Mouse (Mus musculus): ENCODE data around the gene Atxn7l2. TPM values are rescaled to one million over a fixed set of nuclear protein-coding genes. Genes with fewer than 3 reads are reported as not detected.
"Not testable (repeated sequence)": the region's sequence is repeated elsewhere in the genome, so short reads cannot be mapped to it uniquely, and the experiment has no call there.

Gene Atxn7l2
- polyA plus RNA-seq, 1 experiment from 2014 or later: 4.3 TPM

GRCm38 (mm10) chr3:108241243-108241839, 30.6 kb upstream of the Atxn7l2 start:
- H3K9me3 ChIP-seq (ENCODE audit: control insufficient read depth, low read length): no peaks in the 10 kb centered on the region
- 94% methylated on average over 3 of the region's 3 CpGs for WGBS
- H3K36me3 ChIP-seq (ENCODE audit: control insufficient read depth, insufficient read depth, low read length): no peaks in the 10 kb centered on the region
- TF ChIP-seq EP300 (optimal IDR thresholded peaks at IDR 0.05): no peak
- no peak for TF ChIP-seq CTCF (IDR thresholded peaks at IDR 0.05; ENCODE audit: low read depth)
- no peaks in the 10 kb centered on the region for H3K4me1 ChIP-seq (replicated peaks; ENCODE audit: control insufficient read depth, insufficient read depth)
- no peak overlapping the region for H3K27ac ChIP-seq (replicated peaks)
- no peak overlapping the region for H3K4me2 ChIP-seq (replicated peaks; ENCODE audit: low read depth)
- ATAC-seq (ENCODE audit: low FRiP score, low TSS enrichment) (no peak), DNase-seq (ENCODE audit: low spot score) (no peak)
- no peaks in the 10 kb centered on the region for H3K27me3 ChIP-seq (ENCODE audit: control insufficient read depth, insufficient read depth, low read length)
- no peak overlapping the region for H3K4me3 ChIP-seq (ENCODE audit: low read depth, low read length)
- no peak overlapping the region for H3K9ac ChIP-seq (ENCODE audit: low read length)

GRCm38 (mm10) chr3:108237474-108238102, 26.9 kb upstream of the Atxn7l2 start:
- 84% methylated on average over 4 of the region's 4 CpGs for WGBS
- TF ChIP-seq CTCF (IDR thresholded peaks at IDR 0.05; ENCODE audit: low read depth): peak; percentile 41
- H3K4me2 ChIP-seq (replicated peaks; ENCODE audit: low read depth): not testable (repeated sequence)

GRCm38 (mm10) chr3:108231646-108232045, 20.9 kb upstream of the Atxn7l2 start:
- no peak overlapping the region for H3K9ac ChIP-seq (ENCODE audit: low read length)
- H3K4me3 ChIP-seq (ENCODE audit: low read depth, low read length): no peak overlapping the region
- no peak for DNase-seq (ENCODE audit: low spot score)
- no peaks in the 10 kb centered on the region for H3K4me1 ChIP-seq (replicated peaks; ENCODE audit: control insufficient read depth, insufficient read depth)
- no peak overlapping the region for H3K4me2 ChIP-seq (replicated peaks; ENCODE audit: low read depth)
- TF ChIP-seq EP300 (optimal IDR thresholded peaks at IDR 0.05): no peak
- TF ChIP-seq CTCF (IDR thresholded peaks at IDR 0.05; ENCODE audit: low read depth): no peak
- no peak for ATAC-seq (ENCODE audit: low FRiP score, low TSS enrichment)
- H3K27ac ChIP-seq (replicated peaks): no peak overlapping the region
- WGBS: 78% methylated on average over 4 of the region's 4 CpGs
- no peaks in the 10 kb centered on the region for H3K9me3 ChIP-seq (ENCODE audit: control insufficient read depth, low read length)
- no peaks in the 10 kb centered on the region for H3K27me3 ChIP-seq (ENCODE audit: control insufficient read depth, insufficient read depth, low read length)
- H3K36me3 ChIP-seq (ENCODE audit: control insufficient read depth, insufficient read depth, low read length): no peaks in the 10 kb centered on the region

More at GRCm38 (mm10) chr3:108237474-108238102, 26.9 kb upstream of the Atxn7l2 start:
- ATAC-seq (ENCODE audit: low FRiP score, low TSS enrichment); H3K4me1 ChIP-seq (replicated peaks; ENCODE audit: control insufficient read depth, insufficient read depth); H3K27ac ChIP-seq (replicated peaks); H3K27me3 ChIP-seq (ENCODE audit: control insufficient read depth, insufficient read depth, low read length); H3K4me3 ChIP-seq (ENCODE audit: low read depth, low read length); H3K9me3 ChIP-seq (ENCODE audit: control insufficient read depth, low read length); DNase-seq (ENCODE audit: low spot score); H3K9ac ChIP-seq (ENCODE audit: low read length); H3K36me3 ChIP-seq (ENCODE audit: control insufficient read depth, insufficient read depth, low read length): not testable (repeated sequence)

- Histone ChIP-seq H3K9ac (ENCODE audit: low read length) (no peak overlapping the region), H3K4me3 (ENCODE audit: low read depth, low read length) (no peak overlapping the region), H3K9me3 (ENCODE audit: control insufficient read depth, low read length) (no peaks in the 10 kb centered on the region), H3K27me3 (ENCODE audit: control insufficient read depth, insufficient read depth, low read length) (peaks cover 3% of the 10 kb centered on the region; the same call in 1 of the 2 replicates), H3K36me3 (ENCODE audit: control insufficient read depth, insufficient read depth, low read length) (no peaks in the 10 kb centered on the region), H3K4me1 (replicated peaks; ENCODE audit: control insufficient read depth, insufficient read depth) (no peaks in the 10 kb centered on the region), H3K27ac (replicated peaks) (no peak overlapping the region), H3K4me2 (replicated peaks; ENCODE audit: low read depth) (no peak overlapping the region)
- no peak for DNase-seq (ENCODE audit: low spot score)
- WGBS: 77% methylated on average over 2 of the region's 2 CpGs
- no peak for TF ChIP-seq EP300 (optimal IDR thresholded peaks at IDR 0.05)
- TF ChIP-seq CTCF (IDR thresholded peaks at IDR 0.05; ENCODE audit: low read depth): no peak
- no peak for ATAC-seq (ENCODE audit: low FRiP score, low TSS enrichment)
Measured at GRCm38 (mm10) chr3:108227521-108227920, 16.8 kb upstream of the Atxn7l2 start.

GRCm38 (mm10) chr3:108226558-108227350, 16.0 kb upstream of the Atxn7l2 start, which contains the start of gene Sypl2:
Sypl2 (minus strand) TSS chr3:108226648.
- Histone ChIP-seq H3K27ac (replicated peaks) (no peak within 1 kb of the TSS), H3K4me1 (replicated peaks; ENCODE audit: control insufficient read depth, insufficient read depth) (no peaks in the 10 kb centered on the region), H3K4me2 (replicated peaks; ENCODE audit: low read depth) (peak within 1 kb of the TSS; percentile 75), H3K9ac (ENCODE audit: low read length) (peak within 1 kb of the TSS; percentile 54), H3K4me3 (ENCODE audit: low read depth, low read length) (peak within 1 kb of the TSS; percentile 44), H3K27me3 (ENCODE audit: control insufficient read depth, insufficient read depth, low read length) (peaks cover 3% of the 10 kb centered on the region; the same call in 1 of the 2 replicates), H3K36me3 (ENCODE audit: control insufficient read depth, insufficient read depth, low read length) (no peaks in the 10 kb centered on the region), H3K9me3 (ENCODE audit: control insufficient read depth, low read length) (no peaks in the 10 kb centered on the region)
- ATAC-seq (ENCODE audit: low FRiP score, low TSS enrichment) (peak; percentile 51), DNase-seq (ENCODE audit: low spot score) (peak; percentile 61)
- TF ChIP-seq CTCF (IDR thresholded peaks at IDR 0.05; ENCODE audit: low read depth): no peak
- no peak for TF ChIP-seq EP300 (optimal IDR thresholded peaks at IDR 0.05)
- whole genome bisulfite sequencing: 6% methylated on average over 44 of the region's 44 CpGs
